Mouse (Mus musculus) hindbrain, embryonic 12.5 days (tissue): Measurements from ENCODE around the gene Zfhx3. TPM values are rescaled to one million over a fixed set of nuclear protein-coding genes. Genes with fewer than 3 reads are reported as not detected.

Experiments used
- ATAC-seq: fragments of 200-750 bp; cut with Nextera tagmentation; 2 replicates; pipeline ENCODE4 v1.8.0; 2017; ENCODE audit warnings: moderate TSS enrichment; ENCODE audit not compliant: low FRiP score
- H3K27ac ChIP-seq: fragments of 300-500 bp; sonication (generic); 2 replicates; pipeline ENCODE4 v1.5.1; 2016; ENCODE audit warnings: mild to moderate bottlenecking
- H3K27me3 ChIP-seq: fragments of 300-500 bp; sonication (generic); 2 replicates; pipeline ENCODE4 v1.6.1; 2016; ENCODE audit warnings: mild to moderate bottlenecking
- H3K36me3 ChIP-seq: fragments of 300-500 bp; sonication (generic); 2 replicates; pipeline ENCODE4 v1.6.1; 2016; ENCODE audit warnings: mild to moderate bottlenecking
- H3K4me1 ChIP-seq: fragments of 300-500 bp; sonication (generic); 2 replicates; pipeline ENCODE4 v1.6.1; 2016
- H3K4me2 ChIP-seq: fragments of 300-500 bp; sonication (generic); replicated peaks from 2 replicates; pipeline ENCODE4 v1.6.1; 2016; ENCODE audit warnings: mild to moderate bottlenecking
- H3K4me3 ChIP-seq: fragments of 300-500 bp; sonication (generic); 2 replicates; pipeline ENCODE4 v1.5.1; 2016; ENCODE audit warnings: mild to moderate bottlenecking
- H3K9ac ChIP-seq: fragments of 300-500 bp; sonication (generic); 2 replicates; pipeline ENCODE4 v1.6.1; 2016; ENCODE audit warnings: mild to moderate bottlenecking, moderate library complexity
- H3K9me3 ChIP-seq: fragments of 300-500 bp; sonication (generic); replicated peaks from 2 replicates; pipeline ENCODE4 v1.6.1; 2016; ENCODE audit warnings: mild to moderate bottlenecking
- WGBS: fragments of 180-500 bp; shearing (Covaris S2); methylation state at CpG from one replicate; pipeline ENCODE4 v1.1.7; 2016; 5-methylcytosine and 5-hydroxymethylcytosine counted together
- polyA plus RNA-seq: library from polyadenylated mRNA; unstranded; fragments of >200 nt; fragmentation: Nextera tagmentation; extraction: Ambion mirVana; gene quantifications from 2 replicates; pipeline ENCODE4 v1.2.1, GENCODE M21; 2016

Zfhx3 gene
- polyA plus RNA-seq, 1 experiment from 2014 or later, result 56.8 TPM

GRCm38 (mm10) chr8:108930635-108931034 is 988.2 kb downstream of the Zfhx3 start:
- Histone ChIP-seq H3K9ac (no peak overlapping the region), H3K4me1 (peaks cover 38% of the 10 kb centered on the region), H3K27me3 (no peaks in the 10 kb centered on the region), H3K4me2 (no peak overlapping the region), H3K36me3 (peaks cover 17% of the 10 kb centered on the region), H3K4me3 (no peak overlapping the region), H3K9me3 (no peaks in the 10 kb centered on the region), H3K27ac (no peak overlapping the region)
- 69% methylated on average over 5 of the region's 5 CpGs for WGBS
- peak; percentile 20; the same call in 1 of the 2 replicates for ATAC-seq

- 0 out of 2 replicates have a peak overlapping the region, but pooled peaks have one; percentile 29 for H3K9ac ChIP-seq
- ATAC-seq, result no peak
- H3K4me3 ChIP-seq, result no peak overlapping the region
- H3K36me3 ChIP-seq, result peaks cover 17% of the 10 kb centered on the region
- no peaks in the 10 kb centered on the region for H3K9me3 ChIP-seq
- H3K4me1 ChIP-seq, result peaks cover 48% of the 10 kb centered on the region
- H3K27ac ChIP-seq, result peak overlapping the region; percentile 62; the same call in 1 of the 2 replicates
- H3K4me2 ChIP-seq, result 0 out of 2 replicates have a peak overlapping the region, but pooled peaks have one; percentile 11
- H3K27me3 ChIP-seq, result no peaks in the 10 kb centered on the region
- WGBS, result 51% methylated on average over 13 of the region's 13 CpGs
Observed at GRCm38 (mm10) chr8:108931837-108932236, 989.4 kb downstream of the Zfhx3 start.

GRCm38 (mm10) chr8:108932729-108933128 is 990.3 kb downstream of the Zfhx3 start:
- peaks cover 53% of the 10 kb centered on the region for H3K4me1 ChIP-seq
- H3K4me2 ChIP-seq, result no peak overlapping the region
- H3K9me3 ChIP-seq, result no peaks in the 10 kb centered on the region
- H3K27me3 ChIP-seq, result no peaks in the 10 kb centered on the region
- 0 out of 2 replicates have a peak overlapping the region, but pooled peaks have one; percentile 62 for H3K27ac ChIP-seq
- H3K9ac ChIP-seq, result no peak overlapping the region
- H3K36me3 ChIP-seq, result peaks cover 17% of the 10 kb centered on the region
- no peak for ATAC-seq
- H3K4me3 ChIP-seq, result no peak overlapping the region
- 86% methylated on average over 9 of the region's 9 CpGs for WGBS

DNA sequence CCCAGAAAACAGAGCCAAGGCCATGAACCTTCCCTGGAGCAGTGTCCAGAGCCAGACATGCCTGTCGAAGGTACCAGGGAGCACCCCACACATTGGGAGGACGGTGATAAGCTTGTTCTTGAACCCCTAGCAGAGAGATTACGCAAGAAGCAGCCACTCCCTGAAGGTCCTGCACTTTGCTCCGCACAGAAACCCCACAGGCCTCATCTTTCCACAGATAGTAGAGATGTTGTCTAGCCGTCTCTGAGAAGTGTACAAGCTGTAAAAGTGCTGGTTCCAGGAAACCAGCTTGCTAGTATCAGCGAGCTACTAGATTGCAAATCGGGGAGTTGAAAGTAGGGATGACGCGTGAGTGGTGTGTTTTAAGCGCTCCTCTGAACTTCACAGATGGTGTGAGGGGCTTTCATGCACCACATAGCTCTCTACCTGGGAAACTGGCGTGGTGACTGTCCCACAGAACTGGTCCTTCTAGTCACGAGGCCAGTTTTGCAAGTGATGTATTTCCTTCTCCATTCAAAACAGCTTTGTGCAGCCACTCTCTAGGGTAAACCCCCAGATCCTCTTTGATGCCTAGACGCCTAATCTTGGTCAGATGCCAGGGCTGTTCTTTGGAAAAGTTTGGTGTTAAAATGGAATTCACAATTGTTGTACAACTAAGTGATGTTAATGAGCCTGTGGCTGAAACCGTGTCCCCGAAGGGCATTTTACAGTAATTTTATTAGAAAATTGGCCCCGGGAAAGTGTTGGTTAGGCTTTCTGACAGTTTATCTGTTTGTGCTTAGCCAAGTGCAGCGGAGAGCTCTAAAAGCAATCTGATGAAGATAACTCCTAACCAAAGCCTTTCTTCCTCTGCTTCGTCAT is 993.6 kb downstream of the Zfhx3 start:
- H3K4me1 ChIP-seq, result peaks cover 39% of the 10 kb centered on the region
- WGBS, result 83% methylated on average over 18 of the region's 18 CpGs

GRCm38 (mm10) chr8:108936695-108937448 is 994.4 kb downstream of the Zfhx3 start:
- H3K4me3 ChIP-seq, result no peak overlapping the region
- H3K9ac ChIP-seq, result no peak overlapping the region
- peak overlapping the region; percentile 68 for H3K27ac ChIP-seq
- no peaks in the 10 kb centered on the region for H3K27me3 ChIP-seq
- no peak for ATAC-seq
- H3K9me3 ChIP-seq, result no peaks in the 10 kb centered on the region; the same call in 1 of the 2 replicates
- 74% methylated on average over 19 of the region's 19 CpGs for WGBS
- H3K4me2 ChIP-seq, result no peak overlapping the region
- H3K4me1 ChIP-seq, result peaks cover 34% of the 10 kb centered on the region
- H3K36me3 ChIP-seq, result peaks cover 35% of the 10 kb centered on the region

More for the DNA sequence above, 993.6 kb downstream of the Zfhx3 start:
- ATAC-seq, result no peak
- no peak overlapping the region for H3K4me3 ChIP-seq
- no peak overlapping the region for H3K9ac ChIP-seq
- H3K4me2 ChIP-seq, result no peak overlapping the region
- peak overlapping the region; percentile 68 for H3K27ac ChIP-seq
- peaks cover 35% of the 10 kb centered on the region for H3K36me3 ChIP-seq
- H3K9me3 ChIP-seq, result no peaks in the 10 kb centered on the region; the same call in 1 of the 2 replicates
- H3K27me3 ChIP-seq, result no peaks in the 10 kb centered on the region

DNA sequence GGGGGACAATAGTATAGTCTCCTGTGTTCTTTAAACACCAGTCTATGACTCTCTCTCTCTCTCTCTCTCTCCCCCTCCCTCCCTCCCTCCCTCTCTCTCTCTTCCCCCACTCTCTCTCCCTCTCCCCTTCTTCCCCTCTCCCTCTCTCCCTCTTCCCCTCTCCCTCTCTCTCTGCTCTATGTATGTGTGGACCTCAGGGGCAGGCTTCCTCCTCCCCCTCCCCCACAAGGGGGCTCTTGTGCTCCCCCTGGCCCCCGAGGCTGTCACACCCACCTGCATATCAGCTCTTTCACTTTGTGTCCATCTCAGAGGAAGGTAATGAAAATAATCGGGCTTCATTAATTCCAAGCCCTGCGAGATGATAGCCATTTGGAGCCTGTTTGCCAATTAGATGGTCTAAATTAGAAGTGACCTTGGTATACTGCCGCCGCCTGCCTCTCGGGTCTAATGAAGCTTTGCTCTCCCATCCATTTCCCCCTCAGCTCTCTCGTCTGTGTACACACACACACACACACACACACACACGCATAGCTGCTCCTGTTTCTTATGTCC is 995.5 kb downstream of the Zfhx3 start:
- peaks cover 35% of the 10 kb centered on the region for H3K36me3 ChIP-seq
- 58% methylated on average over 8 of the region's 8 CpGs for WGBS
- H3K9me3 ChIP-seq, result no peaks in the 10 kb centered on the region; the same call in 1 of the 2 replicates
- peaks cover 31% of the 10 kb centered on the region for H3K4me1 ChIP-seq
- no peaks in the 10 kb centered on the region for H3K27me3 ChIP-seq
- ATAC-seq, result peak; percentile 57; the same call in 1 of the 2 replicates
- H3K9ac ChIP-seq, result no peak overlapping the region
- H3K27ac ChIP-seq, result peak overlapping the region; percentile 60
- no peak overlapping the region for H3K4me3 ChIP-seq
- H3K4me2 ChIP-seq, result no peak overlapping the region

DNA sequence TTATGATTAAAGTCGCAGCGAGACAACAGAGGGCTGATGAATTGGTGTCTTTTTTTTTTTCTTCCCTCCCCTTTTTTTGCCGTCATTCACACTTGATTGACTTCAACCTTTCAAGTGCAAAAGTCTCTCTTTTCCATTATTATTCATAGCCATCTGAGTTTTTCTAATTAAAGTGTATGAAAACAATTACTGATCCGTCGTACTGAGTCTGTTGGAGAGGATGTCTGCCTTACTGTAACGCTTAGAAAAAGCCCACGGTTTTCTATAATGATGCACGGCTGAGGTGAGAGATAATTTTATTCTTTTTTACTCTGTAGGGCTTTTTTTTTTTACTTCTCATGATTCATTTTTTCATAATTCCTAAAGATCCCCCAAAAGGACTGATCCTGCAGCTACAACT is 1000.2 kb downstream of the Zfhx3 start:
- no peak for ATAC-seq
- peaks cover 7% of the 10 kb centered on the region; the same call in 1 of the 2 replicates for H3K9me3 ChIP-seq
- H3K4me1 ChIP-seq, result peaks cover 35% of the 10 kb centered on the region
- no peak overlapping the region for H3K4me3 ChIP-seq
- no peaks in the 10 kb centered on the region for H3K27me3 ChIP-seq
- no peak overlapping the region for H3K9ac ChIP-seq
- WGBS, result 54% methylated on average over 8 of the region's 8 CpGs
- peak overlapping the region; percentile 85 for H3K27ac ChIP-seq
- peaks cover 44% of the 10 kb centered on the region for H3K36me3 ChIP-seq
- H3K4me2 ChIP-seq, result no peak overlapping the region

GRCm38 (mm10) chr8:108943132-108943531 is 1000.7 kb downstream of the Zfhx3 start:
- Histone ChIP-seq H3K4me1 (peaks cover 32% of the 10 kb centered on the region), H3K4me3 (no peak overlapping the region), H3K9me3 (peaks cover 12% of the 10 kb centered on the region; the same call in 1 of the 2 replicates), H3K27ac (peak overlapping the region; percentile 85; the same call in 1 of the 2 replicates), H3K4me2 (no peak overlapping the region), H3K36me3 (peaks cover 49% of the 10 kb centered on the region), H3K27me3 (no peaks in the 10 kb centered on the region), H3K9ac (no peak overlapping the region; the same call in 1 of the 2 replicates)
- WGBS, result 68% methylated on average over 11 of the region's 11 CpGs
- ATAC-seq, result no peak

GRCm38 (mm10) chr8:108944312-108944711 is 1001.9 kb downstream of the Zfhx3 start:
- no peak overlapping the region for H3K9ac ChIP-seq
- H3K27me3 ChIP-seq, result no peaks in the 10 kb centered on the region
- no peak overlapping the region for H3K4me3 ChIP-seq
- 43% methylated on average over 13 of the region's 13 CpGs for WGBS
- H3K9me3 ChIP-seq, result peaks cover 24% of the 10 kb centered on the region
- ATAC-seq, result peak; percentile 29; the same call in 1 of the 2 replicates
- peaks cover 32% of the 10 kb centered on the region for H3K4me1 ChIP-seq
- peaks cover 54% of the 10 kb centered on the region for H3K36me3 ChIP-seq
- H3K27ac ChIP-seq, result peak overlapping the region; percentile 85
- no peak overlapping the region for H3K4me2 ChIP-seq

DNA sequence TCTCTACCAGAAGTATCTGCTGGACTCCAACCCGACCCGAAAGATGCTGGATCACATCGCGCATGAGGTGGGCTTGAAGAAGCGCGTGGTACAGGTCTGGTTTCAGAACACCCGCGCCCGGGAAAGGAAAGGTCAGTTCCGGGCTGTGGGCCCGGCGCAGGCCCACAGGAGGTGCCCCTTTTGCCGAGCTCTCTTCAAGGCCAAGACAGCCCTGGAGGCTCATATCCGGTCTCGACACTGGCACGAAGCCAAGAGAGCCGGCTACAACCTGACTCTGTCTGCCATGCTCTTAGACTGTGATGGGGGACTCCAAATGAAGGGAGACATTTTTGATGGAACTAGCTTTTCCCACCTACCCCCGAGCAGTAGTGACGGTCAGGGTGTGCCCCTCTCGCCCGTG is 1007.9 kb downstream of the Zfhx3 start:
- Histone ChIP-seq H3K4me1 (no peaks in the 10 kb centered on the region), H3K4me2 (no peak overlapping the region), H3K9ac (no peak overlapping the region), H3K27me3 (no peaks in the 10 kb centered on the region), H3K36me3 (peaks cover 97% of the 10 kb centered on the region), H3K4me3 (no peak overlapping the region), H3K9me3 (peaks cover 42% of the 10 kb centered on the region), H3K27ac (no peak overlapping the region)
- 97% methylated on average over 21 of the region's 21 CpGs for WGBS
- no peak for ATAC-seq

DNA sequence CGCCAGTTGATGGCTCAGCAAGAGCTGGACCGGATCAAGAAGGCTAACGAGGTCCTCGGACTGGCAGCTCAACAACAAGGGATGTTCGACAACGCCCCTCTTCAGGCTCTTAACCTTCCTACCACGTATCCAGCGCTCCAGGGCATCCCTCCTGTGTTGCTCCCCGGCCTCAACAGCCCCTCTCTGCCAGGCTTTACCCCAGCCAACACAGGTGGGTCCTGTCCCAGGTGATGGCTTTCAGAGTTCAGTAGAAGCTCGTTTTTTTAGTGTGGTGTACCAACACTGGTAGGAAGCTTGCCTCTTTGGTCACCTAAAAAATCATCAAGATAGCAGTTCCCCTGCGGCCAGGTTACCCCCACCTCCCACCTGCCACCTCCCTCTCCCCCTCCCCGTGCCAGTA is 1009.1 kb downstream of the Zfhx3 start:
- Histone ChIP-seq H3K27me3 (no peaks in the 10 kb centered on the region), H3K4me1 (peaks cover 8% of the 10 kb centered on the region; the same call in 1 of the 2 replicates), H3K9ac (no peak overlapping the region), H3K9me3 (peaks cover 50% of the 10 kb centered on the region), H3K36me3 (peaks cover 99% of the 10 kb centered on the region), H3K4me3 (no peak overlapping the region), H3K4me2 (no peak overlapping the region), H3K27ac (no peak overlapping the region)
- WGBS, result 91% methylated on average over 12 of the region's 12 CpGs
- no peak for ATAC-seq
